Mouse (Mus musculus): ENCODE measurements at regions not wholly inside any gene's neighbourhood (a gene's known extent, or its start where the extent isn't known, plus 50 kb on each side); places are given as distances from the start of the nearest gene placed in this dataset.

DNA sequence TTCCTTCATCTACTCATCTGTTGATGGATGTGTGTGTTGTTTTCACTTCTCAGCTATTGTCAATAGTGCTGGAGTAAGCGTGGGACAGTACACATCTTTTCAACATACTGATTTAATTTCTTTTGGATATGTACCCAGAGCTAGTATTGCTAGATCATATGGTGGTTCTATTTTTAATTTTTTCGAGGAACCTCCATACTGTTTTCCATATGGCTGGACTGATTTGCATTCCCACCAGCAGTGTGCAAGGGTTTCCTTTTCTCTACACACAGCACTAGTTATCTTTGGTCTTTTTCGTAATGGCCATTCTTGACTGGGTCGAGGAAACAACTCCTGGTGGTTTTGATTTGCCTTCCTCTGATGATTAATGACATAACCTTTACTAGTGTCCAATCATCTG, 943.0 kb downstream of the Gsdmc2 start:
- no peak for DNase-seq (ENCODE audit: low read depth, low spot score)

DNA sequence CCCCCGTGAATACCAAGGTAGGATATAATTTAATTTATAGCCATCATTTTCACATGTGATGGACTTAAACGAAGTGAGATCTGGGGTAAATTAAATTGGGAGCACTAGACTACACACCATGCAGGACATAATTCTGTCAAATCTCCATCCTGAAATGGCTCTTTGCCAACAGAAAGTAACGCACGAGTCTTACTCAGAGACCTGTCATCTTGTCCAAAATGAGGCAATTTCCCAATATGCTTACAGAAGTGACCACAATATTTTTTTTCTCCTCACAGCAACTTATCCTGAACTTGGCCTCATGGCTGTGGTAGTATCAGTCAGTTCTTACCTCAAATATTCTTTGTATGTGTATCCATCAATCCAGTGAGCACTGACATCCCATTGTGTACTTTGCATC, 955.2 kb downstream of the Gsdmc2 start:
- DNase-seq (ENCODE audit: low read depth, low spot score), result no peak

DNA sequence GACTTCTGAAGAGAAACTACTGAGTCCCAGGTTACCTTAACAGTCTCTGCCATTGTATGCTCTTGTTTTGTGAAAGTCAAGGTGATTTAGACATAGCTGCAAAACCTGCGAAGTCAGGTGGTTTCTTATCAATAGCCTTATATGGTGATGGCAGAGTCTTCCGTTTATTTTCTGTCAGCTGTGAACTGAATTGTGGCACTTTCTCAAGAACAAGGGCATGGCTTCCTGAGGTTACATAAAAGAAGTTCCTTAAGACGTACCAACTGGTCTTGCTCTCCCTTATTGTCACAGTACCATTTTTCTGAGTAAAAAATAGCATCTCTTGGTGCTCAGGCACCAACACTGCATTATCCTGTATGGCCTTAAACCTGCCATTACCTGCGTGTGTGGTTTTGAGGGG, 959.6 kb downstream of the Gsdmc2 start:
- DNase-seq (ENCODE audit: low read depth, low spot score), result no peak

DNA sequence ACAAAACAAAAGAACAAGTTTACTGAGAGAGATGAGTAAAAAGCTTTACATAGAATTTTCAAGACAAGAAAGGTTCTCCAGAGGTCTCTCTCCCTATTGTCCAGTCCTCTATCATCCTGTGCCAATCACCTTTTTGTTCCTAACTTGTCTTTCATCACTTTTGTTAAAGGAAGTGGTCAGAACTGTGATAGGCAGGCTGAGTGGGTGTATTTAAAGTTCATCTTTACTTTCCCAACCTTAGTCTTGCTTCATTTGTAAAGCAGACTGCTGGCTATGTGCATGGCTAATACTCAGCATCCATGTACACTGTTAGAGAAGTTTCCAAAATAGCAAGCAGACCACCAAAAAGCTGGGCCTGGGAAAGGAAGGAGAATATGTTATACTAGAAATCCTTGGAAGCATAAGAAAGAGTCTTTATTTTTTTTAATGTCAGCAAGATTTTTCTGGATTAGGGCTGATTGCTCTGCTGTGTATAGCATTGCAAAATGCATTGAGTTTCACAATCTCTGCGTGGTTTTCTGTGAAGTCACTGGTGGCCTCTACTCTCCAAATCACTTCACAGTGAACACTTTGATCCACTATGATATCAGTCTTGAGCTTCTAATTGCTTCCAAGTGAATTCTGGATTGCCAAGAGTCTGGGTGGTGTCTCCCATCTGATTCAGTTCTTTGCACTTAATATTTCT, 973.8 kb downstream of the Gsdmc2 start:
- DNase-seq (ENCODE audit: low read depth, low spot score), result no peak

DNA sequence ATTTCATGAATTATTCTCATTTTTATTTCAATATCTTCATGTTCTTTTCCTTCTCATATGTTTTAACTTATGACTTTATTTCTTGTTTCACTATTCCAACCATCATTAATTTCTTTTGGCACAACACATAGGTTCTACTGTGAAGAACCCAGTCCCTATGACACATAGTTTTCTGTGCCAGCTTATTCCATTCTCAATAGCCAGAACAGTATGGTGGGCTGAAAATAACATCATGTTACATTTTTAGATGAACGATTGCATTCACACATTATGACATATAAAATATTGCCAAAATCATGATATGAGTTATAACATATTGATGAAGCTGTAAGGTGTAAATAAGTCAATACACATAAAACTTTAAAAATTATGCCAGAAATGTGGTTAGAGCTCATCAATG, 982.4 kb downstream of the Gsdmc2 start:
- no peak for DNase-seq (ENCODE audit: low read depth, low spot score)

DNA sequence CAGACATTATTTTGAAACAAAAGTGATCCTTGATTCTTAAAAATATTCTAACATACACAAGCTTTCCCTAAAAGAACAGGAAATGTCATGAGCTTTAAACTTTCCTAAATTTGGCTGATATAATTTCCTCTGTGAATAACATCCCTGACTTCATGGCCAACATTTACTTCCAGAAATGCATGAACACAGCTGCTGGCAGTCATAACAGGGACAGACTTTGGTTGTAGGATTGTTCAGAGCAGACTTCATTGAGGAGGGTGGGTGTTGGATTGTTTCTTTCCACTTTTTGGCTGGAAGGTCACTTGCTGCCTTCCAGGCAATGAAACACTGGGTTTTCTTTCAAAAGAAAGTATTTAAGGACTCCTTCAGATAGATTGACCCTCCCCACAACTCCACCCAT, 983.6 kb downstream of the Gsdmc2 start:
- DNase-seq (ENCODE audit: low read depth, low spot score), result no peak

DNA sequence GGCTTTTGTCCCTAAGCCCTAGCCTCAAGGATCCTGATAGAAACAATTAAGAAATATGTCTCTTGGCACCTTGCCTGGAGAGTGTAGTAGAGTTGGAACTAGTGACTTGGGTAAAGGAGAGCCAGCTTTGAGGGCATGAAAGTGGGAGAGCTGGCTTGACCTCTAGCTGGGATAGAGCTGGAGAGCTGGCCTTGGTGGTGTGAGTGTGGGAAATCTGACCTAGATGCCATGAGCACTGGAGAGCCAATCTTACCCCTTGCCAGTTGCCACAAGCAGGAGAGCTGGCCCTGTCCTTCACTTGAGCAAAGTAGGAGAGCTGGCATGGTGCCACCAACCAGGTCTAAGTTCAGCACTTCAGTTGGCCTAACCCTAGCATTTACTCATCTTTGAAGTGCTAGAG, 995.7 kb downstream of the Gsdmc2 start:
- DNase-seq (ENCODE audit: low read depth, low spot score), result no peak

DNA sequence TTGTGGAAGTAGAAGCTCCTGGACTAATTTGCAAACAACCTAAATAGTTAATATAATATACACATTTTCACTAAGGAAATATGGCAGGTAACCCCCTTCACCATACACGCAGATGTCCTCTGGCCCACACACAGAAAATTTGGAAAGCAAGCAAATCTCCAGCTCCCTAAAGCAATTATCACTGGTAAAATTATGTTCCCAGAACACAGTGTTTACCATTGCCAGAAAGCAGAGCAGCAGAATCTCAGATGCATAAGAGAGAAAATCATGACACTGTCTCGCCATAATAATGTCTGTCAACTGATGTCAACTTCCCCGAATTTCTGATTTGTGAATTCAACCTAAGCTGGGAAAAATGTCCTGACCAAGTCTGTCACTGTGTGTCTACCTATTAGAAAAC, 999.1 kb downstream of the Gsdmc2 start:
- no peak for DNase-seq (ENCODE audit: low read depth, low spot score)

DNA sequence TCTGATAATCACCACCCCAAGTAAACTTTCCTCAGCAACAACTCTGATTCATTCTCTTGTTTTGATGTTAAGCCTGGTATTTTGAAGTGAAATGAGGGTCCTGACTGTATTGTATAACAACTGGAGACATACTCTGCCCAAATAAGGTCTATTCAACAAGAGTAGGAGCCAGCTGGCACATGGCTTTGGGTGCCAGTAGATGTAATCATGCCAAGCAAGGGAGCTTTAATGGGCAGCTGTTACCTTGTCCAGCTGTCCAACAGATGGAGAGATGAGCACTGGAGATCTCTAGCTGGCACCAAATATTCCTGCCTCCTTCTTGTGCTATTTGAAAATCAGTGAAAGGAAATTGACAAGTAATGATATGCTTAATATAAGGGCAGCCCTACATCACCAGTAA, 1019.4 kb downstream of the Gsdmc2 start:
- no peak for DNase-seq (ENCODE audit: low read depth, low spot score)

DNA sequence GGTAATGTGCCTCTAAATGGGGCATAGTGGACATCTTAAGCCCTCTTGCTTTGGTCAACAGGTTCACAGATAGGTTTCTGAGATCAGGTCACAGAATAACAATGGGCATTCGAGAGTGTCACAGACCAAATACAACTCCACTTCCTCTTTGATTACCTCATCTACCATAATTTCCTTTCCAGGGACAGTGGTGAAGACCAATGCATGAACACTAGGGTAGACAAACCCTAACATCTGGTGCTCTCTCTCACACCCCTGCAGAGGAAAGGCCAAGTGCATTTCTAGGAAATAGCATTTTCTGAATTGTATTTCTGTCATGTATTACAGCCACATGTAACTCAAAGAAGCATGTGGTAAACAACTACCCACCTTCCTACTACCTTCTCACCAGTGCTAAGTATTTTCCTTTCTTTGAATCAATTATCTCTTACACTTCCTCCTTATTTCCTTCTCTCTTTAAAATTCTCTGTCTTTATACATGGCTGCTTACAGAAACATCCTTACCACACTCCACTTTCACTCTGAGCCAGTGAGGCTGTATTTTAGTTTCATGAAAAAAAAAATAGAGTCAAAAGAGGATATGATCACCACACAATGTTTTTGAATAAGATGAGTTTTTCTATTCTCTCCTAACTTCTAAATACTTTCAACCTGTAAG, 1021.0 kb downstream of the Gsdmc2 start:
- no peak for DNase-seq (ENCODE audit: low read depth, low spot score)

DNA sequence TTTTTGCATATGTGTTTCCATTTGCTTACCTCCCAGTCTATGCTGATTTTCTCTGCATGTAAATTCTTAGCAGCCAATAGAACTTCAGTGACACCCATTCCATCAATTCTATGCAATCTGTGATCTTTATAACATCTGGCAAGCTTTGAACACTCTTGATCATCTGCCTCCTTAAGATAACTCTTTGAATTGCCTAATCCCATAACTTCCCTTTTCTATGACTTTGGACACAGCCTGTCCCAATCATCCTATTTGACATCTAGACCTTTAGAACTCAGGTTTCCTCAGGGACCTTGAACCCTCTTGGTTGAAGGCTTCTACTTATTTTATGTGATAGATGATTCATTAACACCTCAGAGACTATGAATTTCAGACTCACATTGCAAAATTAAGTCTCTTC, 1022.7 kb downstream of the Gsdmc2 start:
- DNase-seq (ENCODE audit: low read depth, low spot score), result no peak

DNA sequence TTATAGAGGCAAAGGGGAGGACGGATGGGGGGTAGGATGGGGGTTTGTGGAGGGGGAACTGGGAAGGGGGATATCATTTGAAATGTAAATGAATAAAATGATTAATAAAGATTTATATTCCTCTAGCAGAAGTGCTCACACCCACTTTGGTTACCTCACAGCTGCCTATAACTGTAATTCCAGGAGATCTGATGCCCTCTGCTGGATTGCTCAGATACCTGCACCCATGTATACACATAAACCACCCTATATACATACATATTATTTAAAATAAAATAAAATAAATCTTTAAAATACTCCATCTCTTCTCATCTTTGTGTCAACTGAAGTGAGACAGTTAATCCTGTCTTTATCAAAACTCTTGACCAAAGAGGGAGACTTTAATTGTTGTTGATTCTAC, 1031.9 kb downstream of the Gsdmc2 start:
- peak; percentile 36 for DNase-seq (ENCODE audit: low read depth, low spot score)

DNA sequence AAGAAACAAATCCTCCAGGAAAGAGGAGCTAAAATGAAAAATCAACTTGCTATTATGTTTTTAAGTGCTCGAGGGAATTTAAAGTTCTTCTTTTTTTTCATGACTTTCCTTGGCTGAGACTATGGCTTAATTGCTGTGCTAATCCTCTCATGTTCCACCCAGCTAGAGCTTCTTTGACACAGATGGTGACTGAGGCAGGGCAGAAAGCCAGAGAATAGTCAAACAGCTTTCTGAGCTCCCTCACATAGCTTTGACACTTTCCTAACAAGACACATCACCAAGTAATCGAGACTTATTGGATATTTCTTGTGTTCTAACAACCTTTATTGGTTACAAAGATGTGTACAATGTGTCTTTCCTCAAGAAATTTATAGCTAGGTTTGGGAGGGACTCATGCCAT, 1033.0 kb downstream of the Gsdmc2 start:
- DNase-seq (ENCODE audit: low read depth, low spot score), result no peak

DNA sequence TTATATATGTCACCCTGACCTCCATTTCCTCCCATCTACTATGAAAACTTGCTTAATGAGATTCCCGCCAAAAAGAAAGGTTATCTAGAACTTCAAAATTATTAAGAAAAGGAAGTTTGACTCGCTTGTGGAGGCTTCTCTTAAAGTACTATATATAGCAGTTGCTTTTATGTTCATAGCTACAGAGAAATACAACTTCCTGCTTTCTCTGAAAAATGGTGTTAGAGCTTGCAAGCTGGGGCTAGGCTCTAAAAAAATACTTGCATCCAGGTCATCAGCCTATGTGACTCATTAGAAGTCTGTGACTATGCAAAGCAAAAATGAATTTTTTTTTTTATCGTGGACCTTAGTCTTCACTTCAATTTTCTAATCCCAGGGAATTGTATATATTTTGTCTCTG, 1035.7 kb downstream of the Gsdmc2 start:
- DNase-seq (ENCODE audit: low read depth, low spot score), result no peak

DNA sequence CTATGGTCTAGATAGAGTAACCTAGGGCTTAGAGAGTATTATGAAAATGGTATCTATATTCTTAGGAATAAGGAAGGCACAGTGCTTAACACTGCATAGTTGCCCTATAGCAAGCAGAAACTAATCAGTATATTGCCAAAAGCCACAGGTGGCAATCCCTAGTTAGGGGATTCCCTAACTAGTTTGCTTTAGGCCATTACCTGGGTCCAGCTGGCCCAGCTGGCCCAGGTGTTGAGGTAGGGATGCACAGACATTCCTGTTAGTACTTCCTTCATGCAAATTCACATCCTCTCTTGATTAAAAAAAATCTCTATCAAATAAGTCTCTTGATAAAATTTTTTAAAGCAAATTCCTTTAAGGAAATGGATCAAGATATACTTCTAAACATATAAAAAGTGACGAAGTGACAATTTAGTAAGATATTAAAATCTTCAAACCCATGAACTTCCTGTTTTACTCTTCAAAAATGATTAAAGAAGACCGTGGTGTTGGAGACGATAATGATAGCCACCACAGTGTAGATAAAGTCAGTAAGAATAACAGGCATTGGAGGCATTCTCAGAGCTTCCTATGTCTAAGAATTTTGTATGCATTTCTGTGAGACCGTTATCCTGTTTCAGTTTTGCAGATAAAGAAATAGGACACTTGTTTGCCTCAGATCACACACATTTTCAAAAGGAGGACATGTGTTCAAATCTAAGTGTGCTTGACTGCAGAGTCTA, 1036.7 kb downstream of the Gsdmc2 start:
- no peak for DNase-seq (ENCODE audit: low read depth, low spot score)

DNA sequence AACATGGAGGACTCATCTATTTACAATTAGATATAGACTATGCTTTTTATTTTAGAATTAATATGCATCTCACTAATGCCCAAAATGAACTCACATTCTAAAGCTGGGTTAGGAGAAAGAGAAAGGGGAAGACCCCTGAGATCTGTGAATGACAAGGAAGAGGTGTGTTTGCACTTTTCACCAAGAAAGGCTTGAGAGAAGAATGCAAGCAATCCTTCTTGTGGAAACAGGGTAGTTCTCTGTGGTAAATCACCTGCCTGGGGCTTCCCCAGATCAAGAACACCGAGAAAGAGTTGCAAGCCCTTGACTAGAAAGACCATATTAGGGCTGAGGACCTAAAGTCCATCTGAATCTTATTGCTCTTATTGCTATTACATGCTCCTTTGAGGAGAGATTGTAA, 1037.6 kb downstream of the Gsdmc2 start:
- no peak for DNase-seq (ENCODE audit: low read depth, low spot score)

DNA sequence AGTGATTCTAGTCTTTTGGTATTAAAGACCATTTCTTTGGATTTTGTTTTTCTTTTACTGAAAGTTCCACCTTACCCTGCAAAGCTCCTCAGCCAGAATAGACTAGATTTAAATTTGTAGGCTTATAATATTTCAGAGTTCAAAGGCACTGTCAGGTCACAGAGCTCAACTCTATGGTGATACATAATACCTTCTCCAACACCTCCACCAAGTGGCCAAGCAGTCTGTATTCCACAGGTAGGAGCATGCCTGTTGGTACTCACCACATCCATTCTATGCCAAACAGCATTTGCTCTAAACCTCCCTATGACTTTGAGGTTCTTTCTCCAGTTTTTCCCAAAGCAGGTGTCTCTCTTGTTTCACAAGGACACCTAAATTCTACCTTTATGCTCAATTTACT, 1042.2 kb downstream of the Gsdmc2 start:
- DNase-seq (ENCODE audit: low read depth, low spot score), result no peak

DNA sequence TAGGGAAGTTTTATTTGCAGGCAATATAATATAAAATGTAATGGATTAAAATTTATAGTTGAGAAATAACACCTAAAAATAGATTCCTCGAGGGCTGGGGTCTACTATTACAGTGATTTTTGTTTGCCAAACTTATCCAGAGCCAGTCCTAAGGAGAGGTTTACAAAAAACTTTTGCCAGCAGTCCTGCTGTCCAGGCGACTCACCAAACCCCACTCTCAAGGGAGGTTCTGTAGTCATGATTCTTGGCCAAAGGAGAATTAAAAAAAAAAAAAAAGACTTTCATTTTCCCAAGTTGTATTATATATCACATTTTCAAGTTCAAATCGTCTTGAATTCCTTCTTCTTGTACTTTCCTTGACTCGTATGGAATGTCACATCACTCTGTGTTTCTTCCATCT, 1046.2 kb downstream of the Gsdmc2 start:
- no peak for DNase-seq (ENCODE audit: low read depth, low spot score)

DNA sequence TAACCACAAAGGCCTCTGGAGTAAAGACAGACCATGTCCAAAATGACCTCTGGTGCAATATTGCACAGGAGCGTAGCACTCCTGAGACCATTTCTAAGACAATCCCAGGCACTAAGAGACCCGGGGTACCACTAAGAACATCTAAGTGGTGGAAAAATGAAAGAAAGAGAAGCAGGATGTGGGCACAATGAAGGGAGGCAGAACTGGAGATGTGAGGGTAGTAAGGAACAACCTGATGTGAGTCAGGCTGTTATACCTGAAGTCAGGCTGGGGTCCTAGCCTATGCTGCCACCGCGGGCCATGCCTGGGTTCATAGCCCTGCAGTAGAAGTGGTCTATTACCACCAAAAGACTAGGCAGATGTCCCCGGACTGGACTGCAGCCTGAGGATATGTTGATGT, 1051.4 kb downstream of the Gsdmc2 start:
- no peak for DNase-seq (ENCODE audit: low read depth, low spot score)

DNA sequence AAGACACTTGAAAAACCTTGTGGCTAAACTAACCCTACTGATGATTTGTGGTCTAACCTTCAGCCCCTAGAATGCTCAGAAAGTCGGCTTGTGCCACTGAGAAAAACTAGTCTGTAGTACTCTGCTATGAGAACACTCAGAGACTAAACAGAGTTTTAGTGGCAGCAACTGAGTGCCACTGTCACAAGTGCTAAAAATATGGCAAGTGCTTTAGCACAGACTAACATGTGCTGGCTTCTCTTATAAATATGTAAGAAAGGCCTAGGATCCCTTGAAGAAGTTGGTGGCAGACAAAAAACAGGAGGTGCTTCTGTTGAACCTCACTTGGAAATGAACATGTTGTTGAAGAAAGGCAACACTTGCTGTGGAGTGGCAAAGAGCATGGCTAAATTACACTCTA, 1052.9 kb downstream of the Gsdmc2 start:
- DNase-seq (ENCODE audit: low read depth, low spot score), result no peak

DNA sequence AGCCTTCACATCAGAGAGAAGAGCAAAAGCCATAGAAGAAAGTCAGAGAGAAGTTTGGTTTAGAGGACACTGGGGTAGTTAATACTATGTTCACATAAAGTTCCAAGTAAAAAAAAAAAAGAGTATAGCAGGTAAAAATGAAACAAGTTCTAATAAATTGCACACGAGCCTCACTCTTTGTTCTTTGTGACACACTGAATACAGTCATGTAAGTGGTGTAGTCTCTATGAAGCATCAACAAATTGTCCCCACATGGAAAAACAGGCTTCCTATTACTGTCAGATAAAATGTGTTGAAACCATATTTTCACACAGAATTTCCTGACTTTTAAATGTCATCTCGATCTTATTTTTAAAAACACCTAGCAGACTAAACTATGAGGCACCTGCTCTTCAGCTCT, 1057.2 kb downstream of the Gsdmc2 start:
- no peak for DNase-seq (ENCODE audit: low read depth, low spot score)

DNA sequence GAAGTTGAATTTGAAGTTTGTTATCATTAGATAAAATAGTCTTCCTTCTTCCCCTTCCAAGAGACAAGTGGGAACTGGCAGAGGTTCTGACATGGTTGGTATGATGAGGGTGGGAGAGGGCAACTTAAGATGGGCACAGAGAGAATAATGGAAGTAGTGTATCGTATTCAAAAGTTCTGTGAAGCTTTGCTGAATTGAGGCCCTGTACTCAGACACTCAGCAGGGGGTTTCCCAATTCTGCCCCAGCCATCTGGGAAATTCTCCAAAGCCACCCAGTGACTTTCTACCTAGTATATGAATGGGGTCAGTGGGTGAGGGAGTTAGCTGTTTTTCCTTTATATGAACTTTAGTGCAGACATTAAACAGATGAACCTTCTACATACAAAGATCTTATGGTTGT, 1058.7 kb downstream of the Gsdmc2 start:
- no peak for DNase-seq (ENCODE audit: low read depth, low spot score)

DNA sequence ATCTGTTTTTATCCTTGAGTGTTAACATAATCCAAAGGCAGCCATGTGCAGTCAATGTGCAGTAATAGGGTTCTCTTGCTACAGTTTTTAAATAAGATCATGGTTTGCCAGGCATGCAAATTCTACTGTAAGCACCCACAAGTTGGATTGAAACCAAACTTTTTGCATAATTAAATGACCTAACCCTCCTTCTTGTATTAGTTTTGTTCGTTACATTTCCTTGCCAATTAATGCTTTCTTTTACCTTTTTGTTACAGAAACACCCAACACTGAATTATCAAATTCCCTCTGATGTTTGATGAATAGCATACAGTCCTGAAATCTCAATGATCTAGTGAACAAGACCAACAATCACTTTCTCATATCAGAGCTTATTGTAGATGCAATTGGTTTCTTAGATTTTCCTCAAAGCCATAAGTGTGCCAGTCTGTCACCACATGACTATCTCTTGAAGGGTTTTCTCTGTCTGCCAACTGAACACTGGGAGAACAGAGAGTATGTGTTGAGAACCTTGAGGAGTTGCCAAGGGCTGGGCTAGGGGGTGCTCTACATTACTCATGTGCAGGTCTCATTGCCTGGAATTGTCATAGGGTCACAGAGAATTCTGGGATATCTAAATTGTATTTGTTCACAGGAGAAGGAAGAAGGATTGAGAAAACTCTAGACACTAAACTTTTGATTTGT, 1060.4 kb downstream of the Gsdmc2 start:
- no peak for DNase-seq (ENCODE audit: low read depth, low spot score)

Data from ZHBTc4 (cell line).